8 mouse cellular contexts compared by ENCODE assay signal in genomic region chr7:49191081-49191678, GRCm38 (mm10).
DNase-seq lines count a peak whose midpoint lies in the region; ATAC-seq lines count a peak whose summit lies in the region.
"Had no signal": no experiment of that assay in that cellular context is flagged by ENCODE, and none has a peak within 500 bp of the region (broad histone marks: within the 10 kb centered on the region; RNA-seq: fewer than 3 reads in every experiment).

No protein-coding gene starts in this region.

- peak; percentile 53 to 79 for DNase-seq in right cerebral cortex, postnatal 10 days (ENCODE audit: low spot score in 2 of 2)
- no peak for DNase-seq in right cerebral cortex, postnatal 14 days
- DNase-seq in hindbrain, embryonic 14.5 days (ENCODE audit: low spot score), result peak; percentile 59
- peak; percentile 66 for DNase-seq in midbrain, embryonic 14.5 days
- DNase-seq in adrenal gland, adult 8-10 months, result no peak
- DNase-seq in adrenal gland, postnatal 10 days, result no peak
- DNase-seq: liver, embryonic 13.5 days had no signal

- no peaks in the 10 kb centered on the region for H3K9me3 ChIP-seq in hindbrain, embryonic 14.5 days (ENCODE audit: control insufficient read depth, low read length)
- no peaks in the 10 kb centered on the region for H3K9me3 ChIP-seq in midbrain, embryonic 14.5 days (ENCODE audit: control insufficient read depth, low read length)
- H3K9me3 ChIP-seq: liver, embryonic 13.5 days had no signal

- H3K27ac ChIP-seq in hindbrain, embryonic 14.5 days, result peak overlapping the region; percentile 79
- H3K27ac ChIP-seq in midbrain, embryonic 14.5 days (replicated peaks; ENCODE audit: low read depth, low read length), result peak overlapping the region; percentile 78
- H3K27ac ChIP-seq: liver, embryonic 13.5 days had no signal

- no peak overlapping the region for H3K4me3 ChIP-seq in hindbrain, embryonic 14.5 days (replicated peaks; ENCODE audit: low read length)
- no peak overlapping the region for H3K4me3 ChIP-seq in midbrain, embryonic 14.5 days (replicated peaks; ENCODE audit: low read depth, low read length)
- H3K4me3 ChIP-seq: liver, embryonic 13.5 days had no signal

- peak overlapping the region; percentile 23; the same call in 1 of the 2 replicates for H3K4me2 ChIP-seq in hindbrain, embryonic 14.5 days (replicated peaks)
- H3K4me2 ChIP-seq in midbrain, embryonic 14.5 days (ENCODE audit: low read length), result peak overlapping the region; percentile 39
- H3K4me2 ChIP-seq: liver, embryonic 13.5 days had no signal

- peak; percentile 61 for ATAC-seq in hindbrain, embryonic 14.5 days (ENCODE audit: low FRiP score)
- ATAC-seq in midbrain, embryonic 14.5 days (ENCODE audit: low FRiP score, low TSS enrichment), result peak; percentile 54
- ATAC-seq in inflammation-experienced regulatory T-cells, adult 6 months, result no peak

- no peaks in the 10 kb centered on the region for H3K36me3 ChIP-seq in hindbrain, embryonic 14.5 days (replicated peaks; ENCODE audit: control insufficient read depth, insufficient read depth)
- no peaks in the 10 kb centered on the region for H3K36me3 ChIP-seq in midbrain, embryonic 14.5 days (ENCODE audit: control insufficient read depth, insufficient read depth, low read length)
- H3K36me3 ChIP-seq: liver, embryonic 13.5 days had no signal

- H3K9ac ChIP-seq in hindbrain, embryonic 14.5 days, result peak overlapping the region; percentile 14; the same call in 1 of the 2 replicates
- H3K9ac ChIP-seq in midbrain, embryonic 14.5 days (replicated peaks; ENCODE audit: low read length), result no peak overlapping the region; the same call in 1 of the 2 replicates
- H3K9ac ChIP-seq: liver, embryonic 13.5 days had no signal

- 32% methylated on average over 7 of the region's 7 CpGs for WGBS in hindbrain, embryonic 14.5 days
- 25% methylated on average over 7 of the region's 7 CpGs for WGBS in midbrain, embryonic 14.5 days

- peaks cover 37% of the 10 kb centered on the region for H3K4me1 ChIP-seq in hindbrain, embryonic 14.5 days (replicated peaks; ENCODE audit: control insufficient read depth, insufficient read depth, low read length)
- H3K4me1 ChIP-seq in midbrain, embryonic 14.5 days (ENCODE audit: control insufficient read depth, insufficient read depth, low read length), result peaks cover 39% of the 10 kb centered on the region

- H3K27me3 ChIP-seq in hindbrain, embryonic 14.5 days (ENCODE audit: control insufficient read depth, insufficient read depth, low read length), result no peaks in the 10 kb centered on the region
- no peaks in the 10 kb centered on the region for H3K27me3 ChIP-seq in midbrain, embryonic 14.5 days (ENCODE audit: control insufficient read depth, insufficient read depth, low read length)

Comparison
In these comparisons a context has a peak if more than half of its experiments do, and no peak if none do; other contexts are left out.
1. DNase-seq: peak in right cerebral cortex, postnatal 10 days (2 of 2), hindbrain, embryonic 14.5 days (single experiment) and midbrain, embryonic 14.5 days (single experiment); none in right cerebral cortex, postnatal 14 days (single experiment), adrenal gland, adult 8-10 months (single experiment) and adrenal gland, postnatal 10 days (single experiment).